Mouse (Mus musculus) lung, postnatal 0 days (tissue): ENCODE results near the gene Adamts17. TPM values are rescaled to one million over a fixed set of nuclear protein-coding genes. Genes with fewer than 3 reads are reported as not detected.

ENCODE experiments used
- ATAC-seq: fragments of 200-750 bp; cut with Nextera tagmentation; 2 replicates; pipeline ENCODE4 v1.8.0; 2017; ENCODE audit warnings: moderate library complexity
- DNase-seq: peaks from one replicate; pipeline ENCODE4 v3.0.0-alpha.2; 2016; ENCODE audit warnings: low spot score
- H3K27ac ChIP-seq: fragments of 300-500 bp; sonication (generic); 2 replicates; pipeline ENCODE4 v1.5.1; 2014; ENCODE audit warnings: antibody characterized with exemption, mild to moderate bottlenecking, low read length, mixed read lengths
- H3K27me3 ChIP-seq: fragments of 300-500 bp; sonication (generic); replicated peaks from 2 replicates; pipeline ENCODE4 v1.6.1; 2014; ENCODE audit warnings: low read length, mixed read lengths; ENCODE audit not compliant: insufficient read depth
- H3K36me3 ChIP-seq: fragments of 300-500 bp; sonication (generic); 2 replicates; pipeline ENCODE4 v1.6.1; 2014; ENCODE audit warnings: low read length, mixed read lengths; ENCODE audit not compliant: insufficient read depth
- H3K4me1 ChIP-seq: fragments of 300-500 bp; sonication (generic); 2 replicates; pipeline ENCODE4 v1.6.1; 2014; ENCODE audit warnings: antibody characterized with exemption, low read depth, low read length, mixed read lengths; ENCODE audit not compliant: insufficient read depth
- H3K4me2 ChIP-seq: fragments of 300-500 bp; sonication (generic); replicated peaks from 2 replicates; pipeline ENCODE4 v1.6.1; 2014; ENCODE audit warnings: low read depth, mild to moderate bottlenecking, low read length, moderate library complexity, mixed read lengths
- H3K4me3 ChIP-seq: fragments of 300-500 bp; sonication (generic); 2 replicates; pipeline ENCODE4 v1.5.1; 2014; ENCODE audit warnings: low read depth, low read length
- H3K9ac ChIP-seq: fragments of 300-500 bp; sonication (generic); replicated peaks from 2 replicates; pipeline ENCODE4 v1.6.1; 2014; ENCODE audit warnings: low read depth, mild to moderate bottlenecking
- H3K9me3 ChIP-seq: fragments of 300-500 bp; sonication (generic); 2 replicates; pipeline ENCODE4 v1.6.1; 2016; ENCODE audit warnings: low read length, mixed read lengths
- CTCF ChIP-seq: IDR thresholded peaks from 2 replicates; pipeline ENCODE4 v1.5.1; 2016; ENCODE audit warnings: antibody characterized with exemption, mild to moderate bottlenecking
- EP300 ChIP-seq: IDR thresholded peaks from 2 replicates; pipeline ENCODE4 v1.6.1; 2016; ENCODE audit warnings: antibody characterized with exemption, mild to moderate bottlenecking, control low read depth
- WGBS: fragments of 180-500 bp; shearing (Covaris S2); extraction: QIAGEN DNeasy Blood & Tissue Kit; methylation state at CpG from one replicate; pipeline ENCODE4 v1.1.7; 2014; 5-methylcytosine and 5-hydroxymethylcytosine counted together
- polyA plus RNA-seq: library from polyadenylated mRNA; unstranded; fragments of >200 nt; fragmentation: Nextera tagmentation; extraction: Ambion mirVana; gene quantifications from 2 replicates; pipeline ENCODE4 v1.2.1, GENCODE M21; 2015

Gene Adamts17
- polyA plus RNA-seq, 1 experiment from 2014 or later: 14.5 TPM

DNA sequence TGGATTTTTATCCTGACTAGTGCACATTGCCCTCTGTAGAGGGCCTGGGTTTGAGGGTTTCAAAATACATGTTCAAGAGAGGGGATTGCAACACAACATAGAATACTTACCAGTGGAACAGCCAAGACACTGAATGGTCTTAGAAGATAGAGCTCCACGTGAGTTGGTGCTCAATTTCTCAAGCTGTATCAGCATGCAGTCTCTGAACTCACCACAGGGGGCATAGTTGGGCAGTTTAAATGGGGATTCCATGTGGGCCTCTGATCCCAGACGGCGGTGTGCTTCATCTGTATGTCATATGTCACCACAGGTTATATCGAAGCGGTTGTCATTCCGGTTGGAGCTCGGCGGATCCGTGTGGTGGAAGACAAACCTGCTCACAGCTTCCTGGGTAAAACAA, 222.2 kb downstream of the Adamts17 start:
- no peaks in the 10 kb centered on the region for H3K9me3 ChIP-seq
- no peak overlapping the region for H3K27ac ChIP-seq
- DNase-seq: peak; percentile 57
- TF ChIP-seq EP300 (no peak), CTCF (peak; percentile 67)
- no peak for ATAC-seq
- no peak overlapping the region for H3K9ac ChIP-seq
- no peaks in the 10 kb centered on the region for H3K4me1 ChIP-seq
- H3K4me2 ChIP-seq: no peak overlapping the region
- no peaks in the 10 kb centered on the region for H3K27me3 ChIP-seq
- 73% methylated on average over 9 of the region's 9 CpGs for WGBS
- H3K4me3 ChIP-seq: no peak overlapping the region
- no peaks in the 10 kb centered on the region for H3K36me3 ChIP-seq

DNA sequence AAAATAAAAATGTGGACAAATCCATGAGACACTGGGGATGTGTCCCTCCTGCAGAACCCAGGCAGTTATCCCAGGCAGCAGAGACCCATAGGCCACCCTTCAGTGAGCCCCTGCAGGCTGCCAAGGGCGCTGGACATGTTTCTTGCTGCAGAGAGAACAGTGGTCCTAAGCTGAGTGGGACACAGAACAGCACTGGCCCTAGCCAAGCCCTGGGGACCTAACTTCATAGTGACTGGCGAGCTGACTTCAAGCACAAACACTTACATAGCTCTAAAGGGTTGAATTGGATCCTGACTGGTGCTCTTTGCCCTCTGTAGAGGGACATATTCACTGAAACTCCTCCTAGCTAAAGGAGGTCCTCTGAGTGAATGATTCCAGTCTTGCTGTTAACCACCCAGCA, 223.0 kb downstream of the Adamts17 start:
- no peaks in the 10 kb centered on the region for H3K27me3 ChIP-seq
- H3K36me3 ChIP-seq: no peaks in the 10 kb centered on the region
- 86% methylated on average over 2 of the region's 2 CpGs for WGBS
- H3K4me3 ChIP-seq: no peak overlapping the region
- H3K9ac ChIP-seq: no peak overlapping the region
- H3K4me2 ChIP-seq: no peak overlapping the region
- ATAC-seq (no peak), DNase-seq (no peak)
- H3K27ac ChIP-seq: no peak overlapping the region
- TF ChIP-seq EP300 (no peak), CTCF (no peak)
- no peaks in the 10 kb centered on the region for H3K4me1 ChIP-seq
- no peaks in the 10 kb centered on the region for H3K9me3 ChIP-seq

DNA sequence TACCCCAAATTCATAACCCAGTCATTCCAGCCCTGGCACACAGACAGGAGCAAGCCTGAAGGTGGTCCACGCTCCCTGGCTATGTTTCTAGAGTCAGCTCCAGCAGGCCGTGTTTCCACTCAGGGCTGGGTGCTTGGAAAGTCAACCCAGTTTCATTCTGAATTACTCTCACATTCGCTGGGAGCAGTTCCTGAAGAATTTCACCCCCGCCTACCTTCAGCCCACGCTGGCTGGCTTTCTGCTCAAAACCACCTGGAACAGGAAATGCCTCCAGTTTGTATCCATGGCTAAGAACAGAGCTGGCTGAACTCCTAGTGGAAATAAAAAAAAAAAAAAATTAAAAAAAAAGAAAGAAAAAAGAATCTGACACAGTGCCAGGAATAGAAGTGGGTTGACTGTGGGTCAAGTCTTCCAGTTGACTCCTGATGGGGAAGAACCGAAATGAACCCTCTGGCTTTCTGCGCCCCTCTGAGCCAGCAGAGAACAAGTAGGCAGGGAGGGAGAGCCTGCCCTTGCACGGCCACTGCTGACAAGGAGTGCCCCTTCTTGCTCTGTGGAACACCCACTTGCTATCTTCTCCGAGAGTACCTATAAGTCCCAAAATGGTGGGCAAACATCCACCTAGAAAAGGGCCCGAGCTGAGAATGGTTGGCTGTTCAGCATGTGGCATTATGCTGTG, 225.2 kb downstream of the Adamts17 start:
- H3K36me3 ChIP-seq: no peaks in the 10 kb centered on the region
- DNase-seq: peak; percentile 30
- no peak overlapping the region for H3K9ac ChIP-seq
- no peaks in the 10 kb centered on the region for H3K4me1 ChIP-seq
- 42% methylated on average over 10 of the region's 10 CpGs for WGBS
- no peaks in the 10 kb centered on the region for H3K27me3 ChIP-seq
- no peak overlapping the region for H3K4me2 ChIP-seq
- TF ChIP-seq EP300: no peak
- no peak for TF ChIP-seq CTCF
- no peak for ATAC-seq
- no peak overlapping the region for H3K27ac ChIP-seq
- no peak overlapping the region for H3K4me3 ChIP-seq
- H3K9me3 ChIP-seq: no peaks in the 10 kb centered on the region

DNA sequence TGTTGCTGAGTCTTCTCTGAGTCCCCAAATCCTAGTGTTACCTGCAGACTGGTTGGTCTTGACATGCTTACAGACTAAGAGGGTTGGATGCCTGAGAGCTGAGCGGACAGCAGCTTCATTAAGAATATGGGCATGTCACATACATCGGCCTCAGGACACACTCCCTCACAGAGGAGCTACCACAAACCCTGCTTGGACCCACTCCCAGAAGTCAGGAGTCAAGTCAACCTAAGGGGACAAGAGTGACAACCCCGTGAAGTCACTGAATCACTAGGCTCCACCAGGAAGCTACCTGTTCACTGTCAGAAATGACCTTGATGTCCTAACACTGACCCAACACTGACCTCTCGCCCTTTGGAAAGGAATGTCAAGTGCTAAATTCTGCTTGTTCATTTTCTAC, 226.1 kb downstream of the Adamts17 start:
- no peaks in the 10 kb centered on the region for H3K9me3 ChIP-seq
- H3K27ac ChIP-seq: no peak overlapping the region
- no peak overlapping the region for H3K9ac ChIP-seq
- H3K27me3 ChIP-seq: no peaks in the 10 kb centered on the region
- H3K36me3 ChIP-seq: no peaks in the 10 kb centered on the region
- TF ChIP-seq CTCF (no peak), EP300 (no peak)
- WGBS: 84% methylated on average over 4 of the region's 4 CpGs
- ATAC-seq: no peak
- DNase-seq: no peak
- no peak overlapping the region for H3K4me2 ChIP-seq
- no peaks in the 10 kb centered on the region for H3K4me1 ChIP-seq
- H3K4me3 ChIP-seq: no peak overlapping the region

DNA sequence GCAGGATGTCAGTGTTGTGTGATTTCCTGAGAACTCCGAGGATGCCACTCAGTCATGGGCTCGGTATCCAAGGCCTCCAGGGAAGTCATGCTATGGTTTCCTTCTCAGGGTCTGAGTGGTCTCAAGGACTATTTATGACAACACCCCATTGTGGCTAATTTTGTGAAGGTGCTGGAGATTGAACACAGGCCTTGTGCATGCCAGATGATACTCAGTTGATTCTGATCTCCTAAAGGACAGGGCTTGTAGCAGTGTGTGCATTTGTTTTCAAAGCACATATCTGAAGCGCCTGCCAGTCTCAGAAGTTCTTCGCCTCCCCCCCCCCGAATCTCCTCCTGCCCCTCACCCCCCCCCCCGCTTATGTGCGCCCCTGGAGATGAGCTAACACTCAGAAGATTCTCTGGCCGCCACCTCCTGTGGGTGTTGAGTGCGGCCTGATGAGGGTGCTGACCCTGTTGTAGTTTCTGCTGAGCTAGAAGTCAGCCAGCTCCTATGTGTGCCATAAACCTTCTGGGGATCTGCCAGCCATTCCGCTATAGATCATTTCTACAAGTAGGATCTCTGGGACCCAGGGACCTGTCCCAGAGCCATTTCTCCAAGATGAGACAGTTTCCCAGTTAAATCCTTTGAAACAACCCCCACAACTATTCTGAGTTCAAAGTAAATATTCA, 232.6 kb downstream of the Adamts17 start:
- H3K4me3 ChIP-seq: no peak overlapping the region
- no peak overlapping the region for H3K9ac ChIP-seq
- DNase-seq (peak; percentile 75), ATAC-seq (peak; percentile 88)
- H3K27me3 ChIP-seq: no peaks in the 10 kb centered on the region
- TF ChIP-seq CTCF: no peak
- no peak; the same call in 1 of the 2 replicates for TF ChIP-seq EP300
- H3K4me2 ChIP-seq: no peak overlapping the region
- peak overlapping the region; percentile 14; the same call in 1 of the 2 replicates for H3K27ac ChIP-seq
- no peaks in the 10 kb centered on the region for H3K9me3 ChIP-seq
- WGBS: 53% methylated on average over 10 of the region's 10 CpGs
- no peaks in the 10 kb centered on the region for H3K36me3 ChIP-seq
- no peaks in the 10 kb centered on the region for H3K4me1 ChIP-seq

DNA sequence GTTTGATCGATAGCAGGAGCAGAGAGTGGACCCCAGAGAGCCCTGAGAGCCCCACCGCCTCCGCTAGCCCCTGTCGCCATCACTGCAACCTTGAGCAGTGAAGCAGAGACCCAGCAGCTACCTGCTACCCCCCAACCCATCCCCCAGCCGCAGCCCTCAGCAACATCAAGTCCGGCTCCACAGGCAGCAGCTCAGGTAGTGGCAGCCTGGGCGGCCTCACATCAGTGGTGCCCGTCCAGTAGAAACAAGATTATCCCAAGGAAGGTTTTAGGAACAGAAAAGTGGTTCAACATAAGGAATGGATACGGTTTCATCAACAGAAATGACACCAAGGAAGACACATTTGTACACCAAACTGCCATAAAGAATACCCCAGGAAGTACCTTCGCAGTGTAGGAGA, 243.2 kb downstream of the Adamts17 start:
- 94% methylated on average over 10 of the region's 10 CpGs for WGBS
- H3K9me3 ChIP-seq: no peaks in the 10 kb centered on the region
- no peak for ATAC-seq

More for the DNA sequence above, 243.2 kb downstream of the Adamts17 start:
- no peak overlapping the region for H3K4me3 ChIP-seq
- TF ChIP-seq EP300 (no peak), CTCF (no peak)
- no peaks in the 10 kb centered on the region for H3K27me3 ChIP-seq
- no peak overlapping the region for H3K9ac ChIP-seq
- H3K4me1 ChIP-seq: no peaks in the 10 kb centered on the region
- H3K27ac ChIP-seq: no peak overlapping the region
- H3K4me2 ChIP-seq: no peak overlapping the region
- DNase-seq: no peak
- no peaks in the 10 kb centered on the region for H3K36me3 ChIP-seq
